Mouse (Mus musculus): Measurements from ENCODE around the gene Hsd17b11. TPM values are rescaled to one million over a fixed set of nuclear protein-coding genes. Genes with fewer than 3 reads are reported as not detected.
"Not testable (repeated sequence)": the region's sequence is repeated elsewhere in the genome, so short reads cannot be mapped to it uniquely, and the experiment has no call there.

The Hsd17b11 gene
- polyA plus RNA-seq, 1 experiment from 2014 or later = 5.7 TPM

DNA sequence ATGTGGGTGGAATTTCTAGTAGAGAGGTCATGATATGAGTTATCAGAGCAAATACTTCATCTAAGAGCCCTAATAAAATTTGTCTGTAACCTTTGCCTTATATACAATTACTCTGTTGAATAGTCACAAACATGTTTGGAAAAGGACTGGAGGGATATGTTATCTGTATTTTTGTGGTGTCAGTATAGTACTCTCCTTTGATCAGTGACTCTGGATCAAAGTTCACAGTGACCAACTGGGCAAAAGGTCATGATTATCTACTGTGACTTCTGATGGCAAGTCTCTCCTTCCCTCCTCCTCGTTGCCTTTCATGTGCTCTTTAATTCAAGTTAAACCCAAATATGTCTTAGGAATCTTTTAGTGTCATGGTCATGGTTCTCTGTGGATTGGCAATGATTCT lies 14.1 kb upstream of the Hsd17b11 start:
- DNase-seq (ENCODE audit: low spot score) = no peak

- DNase-seq (ENCODE audit: low spot score) = no peak
Measured at GRCm38 (mm10) chr5:104035066-104035465, 13.3 kb upstream of the Hsd17b11 start.

GRCm38 (mm10) chr5:104032434-104033097 lies 10.8 kb upstream of the Hsd17b11 start:
- DNase-seq (ENCODE audit: low spot score) = no peak

- DNase-seq (ENCODE audit: low spot score) = no peak
Measured at GRCm38 (mm10) chr5:104025245-104025854, 3.6 kb upstream of the Hsd17b11 start.

DNA sequence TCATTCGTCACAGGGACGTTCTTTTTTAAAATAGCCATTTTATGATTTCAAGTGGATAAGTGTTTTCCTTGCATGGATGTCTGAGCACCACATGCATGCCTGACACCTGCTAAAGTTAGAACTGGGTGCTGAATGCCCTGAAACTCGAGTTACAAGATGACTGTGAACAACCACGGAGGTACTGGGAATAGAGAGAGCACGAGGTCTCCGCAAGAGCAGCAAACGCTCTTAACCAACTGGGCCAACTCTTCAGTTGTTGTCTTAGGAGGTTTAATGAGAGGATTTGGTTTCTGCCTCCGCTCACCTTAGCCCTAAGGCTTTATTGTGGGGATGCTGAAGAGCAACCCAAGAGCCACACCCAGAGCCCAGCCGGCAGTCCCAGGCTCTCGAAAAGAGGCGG lies 3.0 kb upstream of the Hsd17b11 start:
- DNase-seq (ENCODE audit: low spot score) = no peak

- DNase-seq (ENCODE audit: low spot score) = not testable (repeated sequence)
Measured at GRCm38 (mm10) chr5:104024193-104024592, 2.5 kb upstream of the Hsd17b11 start.

DNA sequence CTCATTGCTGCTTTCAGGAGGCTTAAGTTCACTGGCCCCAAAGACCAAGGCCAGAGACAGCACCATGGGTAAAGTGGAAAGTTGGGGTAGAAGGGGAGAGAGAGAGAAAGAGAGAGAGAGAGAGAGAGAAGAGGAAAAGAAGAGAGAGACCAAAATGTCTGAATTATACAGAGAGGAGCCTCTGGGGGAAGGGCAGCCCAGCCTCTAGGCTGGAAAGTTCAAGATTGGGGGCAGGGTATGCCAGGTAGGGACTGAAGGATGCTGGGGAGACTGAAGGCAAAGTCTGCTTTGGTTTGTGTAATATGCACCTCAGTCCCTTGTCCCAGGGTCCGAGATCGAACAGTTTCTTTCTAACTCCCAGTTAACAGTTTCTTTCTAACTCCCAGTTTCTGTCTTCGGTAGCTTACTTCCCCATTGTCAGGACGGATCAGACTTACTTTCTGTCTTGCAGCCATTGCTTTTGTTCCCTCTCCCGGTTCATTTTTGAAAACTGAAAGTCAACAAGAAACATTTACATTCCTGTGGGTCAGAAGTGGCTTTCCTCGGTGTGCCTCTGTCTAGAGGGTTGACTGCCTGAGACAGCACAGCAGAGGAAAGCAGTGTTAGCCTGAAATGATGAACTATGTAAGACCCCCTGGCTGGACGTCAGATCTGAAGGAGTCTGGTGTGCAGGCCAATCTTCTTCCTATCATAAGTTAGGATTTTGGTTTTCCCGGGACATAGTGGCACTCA lies 1.7 kb upstream of the Hsd17b11 start:
- DNase-seq (ENCODE audit: low spot score) = no peak

- no peak for DNase-seq (ENCODE audit: low spot score)
Measured at GRCm38 (mm10) chr5:104022558-104022957, 839 bp upstream of the Hsd17b11 start.

GRCm38 (mm10) chr5:104011419-104011818 lies 10.3 kb downstream of the Hsd17b11 start:
- DNase-seq (ENCODE audit: low spot score) = no peak

DNA sequence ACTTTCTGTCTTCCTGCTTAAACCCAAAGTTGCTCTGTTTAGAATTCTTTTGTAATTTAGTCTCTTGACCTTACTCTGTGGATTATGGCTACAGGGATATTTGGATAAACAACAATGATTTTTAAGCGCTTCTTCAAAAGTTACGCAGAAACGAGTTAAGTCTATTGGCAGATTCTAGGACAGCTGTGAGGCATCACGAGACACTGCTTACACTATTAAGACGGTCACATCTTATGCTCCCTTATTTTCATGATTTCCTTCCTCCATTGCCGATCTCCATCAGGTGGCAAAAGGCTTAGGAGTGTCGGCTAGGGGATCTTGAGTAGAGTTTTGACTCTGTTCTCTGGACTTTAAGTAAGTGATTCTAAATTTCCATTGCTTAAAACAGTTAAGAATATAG lies 11.5 kb downstream of the Hsd17b11 start:
- no peak for DNase-seq (ENCODE audit: low spot score)

DNA sequence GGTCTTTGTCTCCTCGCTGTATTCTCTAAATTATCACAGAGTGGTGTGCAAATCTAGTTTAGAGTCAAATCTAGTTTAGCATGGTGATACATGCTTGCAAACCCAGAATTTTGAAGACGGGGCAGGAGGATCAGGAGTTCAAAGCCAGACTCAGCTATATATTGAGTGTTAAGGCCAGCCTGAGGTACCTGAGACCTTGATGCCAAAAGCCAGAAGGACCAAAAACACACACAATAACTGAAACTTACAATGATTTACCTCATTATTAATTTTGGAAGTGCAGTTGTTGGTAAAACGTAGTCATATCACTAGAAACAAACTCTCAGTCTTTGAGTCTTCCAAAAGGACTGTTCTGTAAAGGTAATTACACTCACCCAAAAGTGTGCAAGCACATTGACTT lies 12.3 kb downstream of the Hsd17b11 start:
- no peak for DNase-seq (ENCODE audit: low spot score)

GRCm38 (mm10) chr5:104007801-104008200 lies 13.9 kb downstream of the Hsd17b11 start:
- peak; percentile 90 for DNase-seq (ENCODE audit: low spot score)

DNA sequence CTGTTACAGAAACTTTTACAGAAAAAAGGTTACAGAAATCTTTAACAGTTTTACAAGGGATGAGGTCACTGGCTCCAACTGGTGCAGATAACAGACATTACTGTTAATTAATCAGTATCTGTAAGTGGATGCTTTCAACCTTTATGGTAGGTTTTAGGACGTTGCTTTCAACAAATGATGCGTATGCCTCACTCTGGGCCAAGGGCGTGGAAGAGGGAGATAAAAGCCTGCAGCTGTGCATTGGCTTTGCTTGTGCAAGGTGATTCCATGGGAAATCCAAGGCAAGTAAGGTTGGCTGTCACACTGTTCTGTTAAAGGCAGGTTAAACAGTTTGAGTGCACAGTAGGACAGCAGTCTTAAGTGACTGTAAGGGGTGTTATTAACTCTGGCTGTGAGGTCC lies 14.9 kb downstream of the Hsd17b11 start:
- no peak for DNase-seq (ENCODE audit: low spot score)

GRCm38 (mm10) chr5:104003955-104004354 lies 17.8 kb downstream of the Hsd17b11 start:
- DNase-seq (ENCODE audit: low spot score) = no peak

DNA sequence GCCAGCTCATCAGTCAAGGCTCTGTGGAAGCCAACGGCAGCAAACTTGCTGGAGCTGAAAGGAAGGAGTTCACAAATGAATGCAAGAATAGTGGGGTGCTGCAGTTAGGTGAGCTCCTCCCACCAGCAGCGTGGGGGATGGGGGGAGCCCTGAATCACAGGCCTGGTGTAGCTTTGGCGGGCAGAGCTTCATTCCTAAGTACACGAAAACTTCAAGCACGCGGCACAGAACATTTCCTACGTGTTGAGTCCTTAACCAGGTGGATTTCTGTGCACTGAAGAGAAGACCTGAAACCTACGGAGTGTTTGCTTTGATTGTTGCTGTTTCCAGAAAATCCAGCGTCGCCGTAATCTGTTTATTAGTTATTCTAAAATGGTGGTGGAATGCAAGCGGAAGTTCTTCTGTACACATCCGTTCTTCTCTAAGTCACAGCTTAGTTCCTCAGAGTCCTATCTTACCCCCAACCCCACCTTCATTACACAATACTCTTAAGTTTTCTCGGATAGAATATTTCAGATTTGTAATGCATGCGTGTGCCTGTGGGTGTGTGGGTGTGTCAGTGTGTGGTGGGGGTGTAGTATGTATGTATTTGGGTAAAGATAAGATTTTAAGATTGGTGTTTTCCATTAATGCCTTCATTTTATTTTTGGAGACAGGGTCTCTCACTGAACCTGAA lies 18.3 kb downstream of the Hsd17b11 start:
- no peak for DNase-seq (ENCODE audit: low spot score)

- DNase-seq (ENCODE audit: low spot score) = no peak
Measured at GRCm38 (mm10) chr5:104002549-104003255, 19.0 kb downstream of the Hsd17b11 start.

GRCm38 (mm10) chr5:103999738-104000137 lies 22.0 kb downstream of the Hsd17b11 start:
- DNase-seq (ENCODE audit: low spot score) = peak; percentile 82

DNA sequence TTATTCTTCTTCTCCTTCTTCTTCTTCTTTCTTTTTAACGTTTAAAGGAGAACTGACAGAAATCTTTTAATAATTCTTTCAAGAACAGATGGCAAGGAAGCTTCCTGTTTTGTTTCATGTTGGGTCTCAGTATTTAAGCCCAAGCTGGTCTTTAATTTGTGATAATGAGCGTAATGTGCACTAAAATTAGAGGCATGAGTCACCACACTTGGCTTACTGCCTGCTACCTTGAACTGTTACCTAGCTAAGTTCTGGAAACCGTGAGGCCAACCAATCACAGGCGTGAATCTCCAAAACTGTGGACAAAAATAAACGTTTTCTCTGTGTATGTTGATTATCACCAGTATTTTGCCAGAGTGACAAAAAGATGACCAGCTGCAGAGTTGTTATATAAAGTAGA lies 23.0 kb downstream of the Hsd17b11 start:
- DNase-seq (ENCODE audit: low spot score) = no peak

DNA sequence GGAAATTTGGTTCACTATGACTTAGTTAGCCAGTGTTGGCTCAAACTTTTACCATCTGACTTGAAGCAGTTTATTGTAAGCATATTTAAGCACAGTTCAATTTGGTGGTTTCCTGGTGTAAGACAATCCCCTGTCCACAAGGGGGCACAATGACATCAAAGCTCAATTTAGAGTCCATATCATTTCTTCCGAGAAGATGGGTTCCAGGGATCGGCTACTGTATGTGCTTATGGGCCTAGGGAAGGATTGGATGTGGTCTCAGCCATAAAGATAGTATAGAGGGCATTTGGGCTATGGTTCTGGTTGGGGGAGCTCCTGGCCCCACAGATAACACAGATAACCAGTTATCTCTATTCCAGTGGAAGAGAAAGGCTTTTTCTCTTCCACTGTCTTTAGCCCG lies 26.5 kb downstream of the Hsd17b11 start:
- peak; percentile 54 for DNase-seq (ENCODE audit: low spot score)

DNA sequence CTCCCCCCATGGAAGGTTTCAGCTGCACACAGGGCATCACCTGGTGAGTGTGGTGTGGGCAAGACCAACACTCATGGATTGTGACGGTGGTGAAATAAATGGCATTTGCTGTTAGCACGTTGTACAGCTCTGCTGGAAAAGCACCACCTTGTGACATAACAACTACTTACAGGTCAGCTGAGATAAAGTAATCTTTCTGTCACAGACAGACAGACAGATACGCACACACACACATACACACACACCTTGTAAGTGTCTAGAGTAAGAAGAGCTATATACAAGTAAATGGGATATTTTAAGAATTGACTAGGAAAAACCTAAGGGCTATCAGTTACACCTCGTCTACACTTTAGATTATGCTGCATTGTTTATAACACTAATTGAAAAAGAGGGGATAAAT lies 27.1 kb downstream of the Hsd17b11 start:
- no peak for DNase-seq (ENCODE audit: low spot score)

DNA sequence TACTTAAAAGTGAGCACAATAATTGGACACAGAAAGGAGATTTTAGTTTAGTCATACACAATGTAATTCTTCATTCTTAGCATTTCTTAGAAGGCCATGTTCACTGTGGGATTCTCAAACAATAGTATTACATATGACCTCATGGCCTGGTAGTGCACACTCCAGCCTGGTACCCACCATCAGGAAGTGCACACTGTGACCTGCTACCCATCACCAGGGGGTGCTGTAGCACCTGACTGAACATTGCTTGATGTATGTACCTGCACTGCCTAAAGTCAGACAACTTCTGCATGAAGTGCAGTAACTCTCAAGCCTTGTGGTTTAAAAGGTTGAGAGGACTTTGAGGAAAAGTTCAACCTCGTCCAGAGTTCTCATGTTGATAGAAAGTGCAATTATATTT lies 28.1 kb downstream of the Hsd17b11 start:
- peak; percentile 59 for DNase-seq (ENCODE audit: low spot score)

Measured in thymus, postnatal 0 days (tissue).